Mouse (Mus musculus) midbrain, embryonic 13.5 days (tissue): ENCODE measurements around the gene Polr3h. TPM values are rescaled to one million over a fixed set of nuclear protein-coding genes. Genes with fewer than 3 reads are reported as not detected.
A peak's percentile ranks its signal among the peaks of the same experiment; 100 is the strongest.
"Not testable (repeated sequence)": the region's sequence is repeated elsewhere in the genome, so short reads cannot be mapped to it uniquely, and the experiment has no call there.

ENCODE experiments used
- ATAC-seq: fragments of 200-750 bp; cut with Nextera tagmentation; 2 replicates; pipeline ENCODE4 v1.8.0; 2017; ENCODE audit warnings: mild to moderate bottlenecking, moderate TSS enrichment, moderate library complexity
- H3K27ac ChIP-seq: fragments of 300-500 bp; sonication (generic); 2 replicates; pipeline ENCODE4 v1.5.1; 2015; ENCODE audit warnings: inconsistent platforms, mild to moderate bottlenecking, moderate library complexity
- H3K27me3 ChIP-seq: fragments of 300-500 bp; sonication (generic); 2 replicates; pipeline ENCODE4 v1.6.1; 2015; ENCODE audit warnings: mild to moderate bottlenecking, inconsistent platforms
- H3K36me3 ChIP-seq: fragments of 300-500 bp; sonication (generic); 2 replicates; pipeline ENCODE4 v1.6.1; 2015; ENCODE audit warnings: mild to moderate bottlenecking, inconsistent platforms
- H3K4me1 ChIP-seq: fragments of 300-500 bp; sonication (generic); replicated peaks from 2 replicates; pipeline ENCODE4 v1.6.1; 2015; ENCODE audit warnings: inconsistent platforms
- H3K4me2 ChIP-seq: fragments of 300-500 bp; sonication (generic); replicated peaks from 2 replicates; pipeline ENCODE4 v1.6.1; 2015; ENCODE audit warnings: moderate library complexity, mild to moderate bottlenecking, inconsistent platforms
- H3K4me3 ChIP-seq: fragments of 300-500 bp; sonication (generic); replicated peaks from 2 replicates; pipeline ENCODE4 v1.5.1; 2015; ENCODE audit warnings: mild to moderate bottlenecking, inconsistent platforms
- H3K9ac ChIP-seq: fragments of 300-500 bp; sonication (generic); replicated peaks from 2 replicates; pipeline ENCODE4 v1.6.1; 2015; ENCODE audit warnings: mild to moderate bottlenecking, inconsistent platforms
- H3K9me3 ChIP-seq: fragments of 300-500 bp; sonication (generic); 2 replicates; pipeline ENCODE4 v1.6.1; 2016; ENCODE audit warnings: mild to moderate bottlenecking, inconsistent platforms
- WGBS: fragments of 180-500 bp; shearing (Covaris S2); methylation state at CpG from one replicate; pipeline ENCODE4 v1.1.7; 2015; 5-methylcytosine and 5-hydroxymethylcytosine counted together
- polyA plus RNA-seq: library from polyadenylated mRNA; unstranded; fragments of >200 nt; fragmentation: Nextera tagmentation; extraction: Ambion mirVana; gene quantifications from 2 replicates; pipeline ENCODE4 v1.2.1, GENCODE M21; 2015

Gene Polr3h
- 69.7 and 70.1 TPM in 2 replicates for polyA plus RNA-seq

DNA sequence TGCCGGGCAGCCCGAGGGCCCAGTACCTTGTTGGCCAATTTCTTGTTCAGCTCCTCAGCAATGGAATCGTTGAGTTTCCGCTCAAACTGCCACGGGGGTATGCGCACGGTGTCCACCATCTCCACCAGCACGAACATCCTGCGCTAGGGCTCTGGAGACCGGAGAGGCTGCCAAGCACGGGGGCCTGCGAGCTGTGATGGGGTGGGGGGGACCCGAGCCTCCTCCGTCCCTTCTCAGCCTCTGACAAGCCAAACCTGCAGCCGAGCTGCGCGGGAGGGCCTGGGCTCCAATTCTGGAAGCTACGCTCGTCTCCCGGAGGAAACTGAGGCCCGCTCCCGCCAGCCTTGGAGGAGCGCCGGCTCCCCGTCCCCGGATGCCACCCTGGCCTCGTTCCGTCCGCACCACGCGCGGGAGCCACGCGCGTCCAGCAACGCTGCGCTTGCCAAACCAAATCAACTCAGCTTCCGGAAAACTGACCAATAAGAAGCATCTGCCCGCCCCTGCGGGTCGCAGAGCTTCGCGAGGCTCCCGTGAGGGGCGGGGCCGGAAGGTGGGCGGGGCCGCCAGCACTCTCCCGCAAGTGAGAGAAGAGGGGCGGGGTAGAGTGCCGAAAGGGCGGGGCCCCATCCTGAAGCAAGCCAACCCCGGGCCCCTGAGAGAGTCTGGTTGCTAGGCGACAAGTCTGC lies at the start of gene Polr3h:
Polr3h (minus strand) TSS at position 481 of the 686 bp plus-strand sequence.
- Histone ChIP-seq H3K4me3 (peak within 1 kb of the TSS; percentile 68), H3K4me2 (peak within 1 kb of the TSS; percentile 90), H3K36me3 (peaks cover 14% of the 10 kb centered on the region; the same call in 1 of the 2 replicates), H3K9ac (peak within 1 kb of the TSS; percentile 82), H3K4me1 (peaks cover 41% of the 10 kb centered on the region), H3K27me3 (no peaks in the 10 kb centered on the region), H3K27ac (peak within 1 kb of the TSS; percentile 91), H3K9me3 (no peaks in the 10 kb centered on the region)
- peak; percentile 95 for ATAC-seq
- under 1% methylated on average over 53 of the region's 54 CpGs for WGBS

DNA sequence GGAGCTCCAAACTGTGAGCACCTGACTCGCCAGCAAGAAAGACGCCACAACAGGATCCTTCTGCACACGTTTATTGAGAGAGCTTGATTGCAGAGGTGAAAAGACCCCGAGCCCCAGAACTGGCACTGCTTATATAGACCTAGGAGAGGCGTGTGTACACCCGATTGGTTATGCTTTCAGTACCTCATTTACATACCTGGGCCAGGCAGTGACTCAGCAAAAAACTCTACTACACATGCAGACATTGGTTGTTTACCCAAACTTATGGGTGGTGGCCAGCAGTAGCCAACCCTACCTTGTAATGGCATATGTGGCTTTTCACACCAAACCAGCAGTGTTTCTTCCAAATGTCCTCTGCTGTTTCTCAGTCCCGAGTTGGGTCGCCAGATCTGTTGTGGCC lies 49.1 kb upstream of the Polr3h start:
- H3K36me3 ChIP-seq, H3K27ac ChIP-seq, H3K9me3 ChIP-seq, ATAC-seq, H3K4me1 ChIP-seq, H3K4me3 ChIP-seq, H3K4me2 ChIP-seq, H3K9ac ChIP-seq, H3K27me3 ChIP-seq: not testable (repeated sequence)
- 91% methylated on average over 8 of the region's 8 CpGs for WGBS

DNA sequence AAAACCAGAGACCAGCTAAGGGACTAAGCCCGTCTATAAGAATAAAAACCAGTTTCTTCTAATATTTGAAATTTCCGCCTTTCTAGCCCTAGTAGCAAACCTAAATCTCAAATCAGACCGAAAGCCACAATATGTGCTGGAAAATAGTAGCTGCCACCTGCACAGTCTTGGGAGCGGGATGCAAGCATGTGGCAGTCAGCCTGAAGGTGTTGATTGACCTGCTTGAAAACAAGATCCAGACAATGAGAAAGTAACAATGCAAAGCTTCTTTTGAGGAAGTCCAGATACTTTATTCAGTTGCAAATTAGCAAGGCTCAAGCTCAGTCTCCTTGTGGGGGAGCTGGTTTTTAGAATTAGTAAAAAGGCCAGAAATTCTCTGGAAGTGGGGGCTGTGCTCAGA lies 44.5 kb upstream of the Polr3h start:
- H3K27ac ChIP-seq, H3K36me3 ChIP-seq, H3K9me3 ChIP-seq, H3K9ac ChIP-seq, ATAC-seq, H3K4me3 ChIP-seq, H3K4me1 ChIP-seq, H3K27me3 ChIP-seq, H3K4me2 ChIP-seq: not testable (repeated sequence)
- WGBS, result 81% methylated on average over 4 of the region's 4 CpGs

DNA sequence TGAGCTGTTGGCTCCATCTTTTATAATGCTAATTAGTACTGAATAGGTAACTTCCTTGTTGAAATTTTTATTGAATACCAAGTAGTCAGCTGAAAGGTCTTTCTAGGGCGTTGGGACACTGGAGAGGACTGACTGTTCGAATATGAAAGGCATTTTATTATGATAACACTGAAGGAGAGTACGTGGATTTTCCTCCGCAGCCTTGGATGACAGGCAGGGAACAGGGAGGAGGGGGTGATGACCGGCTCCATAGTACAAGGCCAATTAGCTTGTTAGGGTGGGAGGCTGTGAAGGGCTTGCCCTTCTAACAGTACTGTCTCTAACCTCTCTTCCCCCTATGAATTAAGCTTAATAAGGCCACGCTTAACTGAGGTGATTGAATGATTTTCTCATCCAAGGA lies 43.6 kb upstream of the Polr3h start:
- 68% methylated on average over 6 of the region's 6 CpGs for WGBS
- H3K9me3 ChIP-seq, H3K27me3 ChIP-seq, ATAC-seq, H3K4me3 ChIP-seq, H3K27ac ChIP-seq, H3K4me1 ChIP-seq, H3K4me2 ChIP-seq, H3K9ac ChIP-seq, H3K36me3 ChIP-seq: not testable (repeated sequence)

DNA sequence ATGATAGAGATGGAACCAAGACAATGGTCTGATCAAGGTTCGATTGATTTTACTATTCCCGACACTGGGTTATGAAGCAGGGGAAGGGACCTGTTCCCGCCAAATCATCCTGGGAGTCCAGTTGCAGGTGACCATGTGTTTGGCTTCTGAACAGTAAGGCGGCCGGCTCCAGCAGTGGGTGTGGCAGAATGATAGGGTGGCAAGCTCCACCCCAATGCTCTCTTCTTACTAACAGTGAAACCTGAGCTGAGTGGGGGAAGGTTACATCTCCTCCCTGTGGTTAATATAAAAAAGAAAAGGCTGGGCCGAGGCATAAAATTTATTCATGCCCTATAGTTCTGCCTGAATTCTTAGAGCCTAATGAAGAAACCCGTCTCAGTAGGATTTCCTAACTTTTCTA lies 43.1 kb upstream of the Polr3h start:
- no peaks in the 10 kb centered on the region for H3K36me3 ChIP-seq
- no peak overlapping the region for H3K4me2 ChIP-seq
- no peak overlapping the region for H3K4me3 ChIP-seq
- no peaks in the 10 kb centered on the region for H3K27me3 ChIP-seq
- H3K4me1 ChIP-seq, result no peaks in the 10 kb centered on the region
- ATAC-seq, result no peak
- no peak overlapping the region for H3K9ac ChIP-seq
- 83% methylated on average over 7 of the region's 7 CpGs for WGBS
- H3K9me3 ChIP-seq, result peaks cover 5% of the 10 kb centered on the region; the same call in 1 of the 2 replicates
- H3K27ac ChIP-seq, result no peak overlapping the region

DNA sequence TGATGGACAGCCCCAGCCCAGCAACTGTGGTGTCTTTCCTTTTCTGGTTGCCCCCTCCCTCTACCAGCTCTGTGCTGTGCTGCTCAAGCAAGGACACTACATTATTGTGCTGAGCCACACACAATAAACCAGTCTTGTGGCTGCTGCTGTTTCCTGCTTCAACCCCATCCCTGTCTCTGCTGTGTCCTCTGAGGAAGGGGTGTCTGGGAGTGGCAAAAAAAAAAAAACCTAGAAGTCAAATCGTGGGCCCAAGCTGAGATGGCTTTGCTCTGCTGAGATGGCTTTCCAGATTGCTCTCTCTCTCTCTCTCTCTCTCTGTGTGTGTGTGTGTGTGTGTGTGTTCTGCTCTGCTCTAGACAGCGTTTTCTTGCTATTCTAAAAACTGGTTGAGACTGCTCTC lies 42.4 kb upstream of the Polr3h start:
- Histone ChIP-seq H3K27me3 (no peaks in the 10 kb centered on the region), H3K27ac (no peak overlapping the region), H3K36me3 (no peaks in the 10 kb centered on the region), H3K9me3 (peaks cover 5% of the 10 kb centered on the region; the same call in 1 of the 2 replicates), H3K4me1 (no peaks in the 10 kb centered on the region), H3K9ac (no peak overlapping the region), H3K4me3 (no peak overlapping the region), H3K4me2 (no peak overlapping the region)
- 82% methylated on average over 2 of the region's 2 CpGs for WGBS
- ATAC-seq, result no peak

DNA sequence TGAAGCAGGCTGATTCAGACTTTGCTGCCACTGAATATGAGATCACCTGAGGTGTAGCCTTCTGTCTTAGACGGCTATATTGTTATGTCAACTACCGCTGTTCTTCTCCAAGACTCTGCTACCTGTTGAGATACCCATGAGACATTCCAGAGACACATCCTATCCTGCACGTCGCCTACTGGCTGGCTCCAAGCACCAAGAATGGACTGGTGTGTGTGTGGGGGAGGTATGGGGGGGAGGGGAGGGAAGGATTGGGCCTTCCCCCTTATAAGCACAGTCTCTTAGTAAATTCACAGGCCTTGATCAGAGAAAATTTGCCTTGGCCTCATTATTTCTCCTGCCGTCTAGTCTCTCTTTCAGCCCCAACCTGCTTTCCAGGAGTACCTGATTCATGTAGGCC lies 41.8 kb upstream of the Polr3h start:
- H3K4me1 ChIP-seq, result no peaks in the 10 kb centered on the region
- no peak overlapping the region for H3K9ac ChIP-seq
- no peaks in the 10 kb centered on the region for H3K27me3 ChIP-seq
- no peak overlapping the region for H3K4me2 ChIP-seq
- 95% methylated on average over 5 of the region's 5 CpGs for WGBS
- ATAC-seq, result no peak
- H3K36me3 ChIP-seq, result no peaks in the 10 kb centered on the region
- H3K4me3 ChIP-seq, result no peak overlapping the region
- H3K9me3 ChIP-seq, result peaks cover 3% of the 10 kb centered on the region; the same call in 1 of the 2 replicates
- H3K27ac ChIP-seq, result no peak overlapping the region

DNA sequence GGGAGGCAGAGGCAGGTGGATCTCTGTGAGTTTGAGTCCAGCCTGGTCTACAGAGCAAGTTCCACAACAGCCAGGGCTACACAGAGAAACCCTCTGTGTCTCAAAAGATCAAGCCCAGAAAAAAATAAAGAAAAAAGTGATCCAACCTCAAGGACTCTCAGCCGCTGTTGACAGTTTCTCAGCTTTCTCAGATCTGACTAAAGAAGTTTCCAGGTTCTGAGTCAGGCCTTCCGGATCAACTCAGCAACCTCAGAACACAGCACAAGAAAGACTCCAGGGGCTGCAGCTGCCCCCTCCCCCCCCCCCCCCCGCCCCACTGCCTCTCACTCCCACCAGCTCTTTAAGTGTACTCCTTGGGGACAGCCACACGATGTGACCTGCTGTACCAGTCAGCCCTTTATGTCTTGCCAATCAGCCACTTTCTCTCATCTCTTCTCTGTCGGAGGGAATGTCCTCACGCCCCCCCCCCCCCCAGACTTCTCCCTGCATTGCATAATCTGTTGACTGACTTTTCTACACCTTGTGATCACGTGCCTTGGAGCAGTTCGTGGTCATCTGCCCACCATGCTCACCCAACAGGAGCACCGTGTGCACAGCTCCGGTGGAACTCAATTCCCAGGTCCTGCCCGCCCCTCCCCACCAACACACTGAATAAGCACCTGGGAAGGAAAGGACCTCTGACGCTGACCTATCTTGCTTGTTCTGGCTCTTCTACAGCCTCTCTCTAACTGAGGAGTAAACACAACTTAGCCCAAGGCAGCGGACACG lies 40.2 kb upstream of the Polr3h start:
- Histone ChIP-seq H3K4me2 (no peak overlapping the region), H3K36me3 (no peaks in the 10 kb centered on the region), H3K4me1 (no peaks in the 10 kb centered on the region), H3K27me3 (no peaks in the 10 kb centered on the region), H3K9ac (no peak overlapping the region), H3K9me3 (no peaks in the 10 kb centered on the region), H3K27ac (no peak overlapping the region), H3K4me3 (no peak overlapping the region)
- 81% methylated on average over 13 of the region's 14 CpGs for WGBS
- no peak for ATAC-seq

DNA sequence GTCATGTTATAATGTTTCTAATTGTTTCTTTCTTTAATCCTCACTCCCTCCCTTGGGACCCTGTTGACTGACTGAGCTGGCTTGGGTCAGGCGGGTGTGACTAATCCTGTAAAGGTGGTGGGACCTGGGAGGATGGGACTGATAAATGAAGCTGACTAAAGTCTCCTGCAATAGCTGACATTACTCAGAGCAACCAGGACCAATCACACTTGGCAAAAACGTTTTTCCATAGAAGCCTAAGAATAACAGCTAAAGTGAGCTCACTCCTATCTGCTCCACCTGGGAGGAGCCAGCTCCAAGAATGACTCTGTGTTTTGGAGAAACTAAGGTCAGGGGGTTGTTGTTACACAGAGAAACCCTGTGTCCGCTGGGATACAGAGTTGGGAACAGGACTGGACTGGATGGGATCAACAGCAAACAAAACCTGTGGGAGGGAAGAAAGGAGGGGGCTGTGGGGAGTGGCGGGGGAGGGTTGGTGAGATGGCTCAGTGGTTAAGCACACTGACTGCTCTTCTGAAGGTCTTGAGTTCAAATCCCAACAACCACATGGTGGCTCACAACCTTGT lies 39.0 kb upstream of the Polr3h start:
- Histone ChIP-seq H3K27me3 (no peaks in the 10 kb centered on the region), H3K36me3 (no peaks in the 10 kb centered on the region), H3K9me3 (no peaks in the 10 kb centered on the region), H3K4me1 (no peaks in the 10 kb centered on the region; the same call in 1 of the 2 replicates), H3K9ac (no peak overlapping the region), H3K4me2 (no peak overlapping the region), H3K4me3 (no peak overlapping the region), H3K27ac (no peak overlapping the region)
- 51% methylated on average over 4 of the region's 4 CpGs for WGBS
- ATAC-seq, result no peak

DNA sequence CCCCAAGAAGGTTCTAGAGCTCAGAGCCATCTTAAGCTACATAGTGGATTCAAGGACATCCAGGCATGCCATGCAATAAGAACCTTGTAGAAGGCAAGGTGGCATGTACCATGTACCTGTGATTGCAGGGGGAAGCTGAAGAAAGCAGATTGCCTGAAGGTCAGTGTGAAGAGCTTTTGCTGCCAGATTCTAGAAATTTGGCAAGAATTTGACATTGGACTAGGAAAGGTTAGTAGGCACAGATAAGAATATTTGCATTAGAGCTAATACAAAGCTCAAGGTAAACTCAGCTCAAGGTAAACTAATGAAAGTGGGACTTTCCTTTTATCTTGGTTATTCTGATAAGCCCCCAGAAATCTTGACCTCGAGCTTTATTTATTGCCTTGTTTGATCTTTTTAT lies 38.2 kb upstream of the Polr3h start:
- Histone ChIP-seq H3K36me3 (no peaks in the 10 kb centered on the region), H3K4me2 (no peak overlapping the region), H3K27me3 (no peaks in the 10 kb centered on the region), H3K4me3 (no peak overlapping the region), H3K9ac (no peak overlapping the region), H3K9me3 (no peaks in the 10 kb centered on the region), H3K27ac (no peak overlapping the region), H3K4me1 (peaks cover 5% of the 10 kb centered on the region)
- WGBS, result 66% methylated on average over 1 of the region's 1 CpGs
- no peak for ATAC-seq

DNA sequence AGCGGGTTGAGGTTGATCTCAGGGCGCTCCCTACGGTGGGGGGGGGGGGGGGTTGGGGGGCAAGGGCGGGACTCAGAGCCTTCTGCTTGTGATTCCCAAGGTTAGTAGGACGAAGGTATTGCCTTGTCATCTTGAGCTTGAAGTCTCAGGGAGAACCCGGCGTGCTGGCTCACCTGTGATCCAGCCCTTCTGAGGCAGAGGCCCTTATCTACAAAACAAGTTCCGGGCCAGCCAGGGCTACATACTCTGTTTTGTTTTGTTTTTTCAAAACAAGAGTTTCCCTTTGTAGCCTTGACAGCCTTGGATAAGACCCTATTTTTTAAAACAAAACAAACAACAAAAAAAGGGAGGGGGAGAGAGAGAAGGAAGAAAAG lies 35.0 kb upstream of the Polr3h start:
- no peaks in the 10 kb centered on the region for H3K9me3 ChIP-seq
- peak overlapping the region; percentile 54 for H3K4me3 ChIP-seq
- no peaks in the 10 kb centered on the region for H3K27me3 ChIP-seq
- H3K4me2 ChIP-seq, result peak overlapping the region; percentile 91
- H3K27ac ChIP-seq, result peak overlapping the region; percentile 39; the same call in 1 of the 2 replicates
- ATAC-seq, result no peak
- 4% methylated on average over 8 of the region's 8 CpGs for WGBS
- peaks cover 8% of the 10 kb centered on the region for H3K4me1 ChIP-seq
- H3K9ac ChIP-seq, result peak overlapping the region; percentile 41; the same call in 1 of the 2 replicates
- H3K36me3 ChIP-seq, result 0 out of 2 replicates have a peak, but pooled peaks cover 1% of the 10 kb centered on the region
